Mouse (Mus musculus): Measurements from ENCODE around the gene Cox20. TPM values are rescaled to one million over a fixed set of nuclear protein-coding genes. Genes with fewer than 3 reads are reported as not detected.
"Not testable (repeated sequence)": the region's sequence is repeated elsewhere in the genome, so short reads cannot be mapped to it uniquely, and the experiment has no call there.

Cox20 gene
- polyA plus RNA-seq, 1 experiment from 2014 or later = 101 TPM

DNA sequence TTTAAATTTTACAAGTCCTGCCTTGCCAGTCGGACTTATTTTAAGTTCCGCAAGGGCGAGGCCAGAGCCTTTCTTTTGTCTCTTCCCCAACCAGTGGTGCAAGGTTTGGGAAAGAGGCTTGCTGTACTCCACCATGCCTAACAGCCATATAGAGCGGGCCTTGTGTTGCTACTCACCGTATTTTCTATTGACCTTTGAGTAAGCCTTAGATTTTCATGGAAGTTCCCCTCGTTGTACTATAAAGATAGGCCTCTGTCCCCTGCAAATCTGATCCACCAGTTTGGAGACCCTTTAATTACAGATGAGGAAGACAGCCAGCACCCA is 19.4 kb downstream of the Cox20 start:
- Histone ChIP-seq H3K4me1 (peaks cover 14% of the 10 kb centered on the region), H3K9me3 (no peaks in the 10 kb centered on the region), H3K27ac (peak overlapping the region; percentile 100), H3K4me3 (peak overlapping the region; percentile 99), H3K4me2 (peak overlapping the region; percentile 47), H3K36me3 (peaks cover under 1% of the 10 kb centered on the region; the same call in 1 of the 2 replicates), H3K9ac (peak overlapping the region; percentile 70), H3K27me3 (no peaks in the 10 kb centered on the region)
- 3% methylated on average over 6 of the region's 6 CpGs for WGBS
- no peak for ATAC-seq (ENCODE audit: insufficient number of reproducible peaks, low FRiP score, low TSS enrichment, low read depth)

DNA sequence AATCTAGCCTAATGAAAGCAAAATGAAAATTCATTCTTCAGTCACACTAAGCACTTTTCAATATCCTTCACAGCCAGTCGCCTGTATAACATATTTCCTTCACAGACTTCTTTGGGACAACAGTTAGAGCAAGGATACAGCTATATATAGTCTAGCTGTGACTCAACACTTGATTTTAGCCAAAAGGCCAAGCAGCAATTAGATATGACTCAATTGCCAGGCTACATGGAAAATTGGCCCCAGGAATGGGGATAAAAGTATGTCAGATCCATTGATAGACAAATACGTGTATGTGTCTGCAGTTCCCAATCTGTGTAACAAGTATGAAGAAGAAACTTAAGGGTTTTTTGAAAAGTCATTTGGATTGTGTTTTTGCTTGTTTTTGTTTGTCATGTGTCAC is 21.3 kb downstream of the Cox20 start:
- no peak overlapping the region for H3K9ac ChIP-seq
- no peak for ATAC-seq (ENCODE audit: insufficient number of reproducible peaks, low FRiP score, low TSS enrichment, low read depth)
- no peak overlapping the region for H3K4me2 ChIP-seq
- no peak overlapping the region for H3K27ac ChIP-seq
- no peaks in the 10 kb centered on the region for H3K36me3 ChIP-seq
- WGBS = 85% methylated on average over 2 of the region's 2 CpGs
- H3K4me1 ChIP-seq = peaks cover 5% of the 10 kb centered on the region
- no peaks in the 10 kb centered on the region for H3K27me3 ChIP-seq
- no peak overlapping the region for H3K4me3 ChIP-seq
- H3K9me3 ChIP-seq = no peaks in the 10 kb centered on the region

DNA sequence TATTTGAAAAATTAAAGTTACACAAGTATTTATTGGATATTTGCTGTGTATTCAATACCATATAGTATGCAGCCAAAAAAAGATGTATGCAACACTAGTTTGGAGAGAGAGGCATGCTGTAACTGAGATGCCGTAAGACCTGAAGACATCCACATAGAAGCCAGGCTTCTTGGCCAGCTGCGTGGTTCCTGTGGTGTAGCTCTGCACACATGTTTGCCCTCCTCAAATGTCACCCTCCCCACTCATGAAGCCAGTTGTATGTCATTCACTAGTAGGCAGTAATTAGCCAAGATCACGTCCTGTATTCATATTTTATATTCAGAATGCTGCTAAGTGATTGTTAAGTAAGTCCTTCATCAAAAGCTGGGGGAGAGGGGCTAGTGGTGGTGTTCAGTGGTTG is 22.5 kb downstream of the Cox20 start:
- Histone ChIP-seq H3K4me2 (no peak overlapping the region), H3K9me3 (no peaks in the 10 kb centered on the region), H3K9ac (no peak overlapping the region), H3K27me3 (no peaks in the 10 kb centered on the region), H3K4me3 (no peak overlapping the region), H3K27ac (no peak overlapping the region), H3K4me1 (peaks cover 5% of the 10 kb centered on the region), H3K36me3 (no peaks in the 10 kb centered on the region)
- ATAC-seq (ENCODE audit: insufficient number of reproducible peaks, low FRiP score, low TSS enrichment, low read depth) = no peak
- whole genome bisulfite sequencing = 66% methylated on average over 3 of the region's 3 CpGs

DNA sequence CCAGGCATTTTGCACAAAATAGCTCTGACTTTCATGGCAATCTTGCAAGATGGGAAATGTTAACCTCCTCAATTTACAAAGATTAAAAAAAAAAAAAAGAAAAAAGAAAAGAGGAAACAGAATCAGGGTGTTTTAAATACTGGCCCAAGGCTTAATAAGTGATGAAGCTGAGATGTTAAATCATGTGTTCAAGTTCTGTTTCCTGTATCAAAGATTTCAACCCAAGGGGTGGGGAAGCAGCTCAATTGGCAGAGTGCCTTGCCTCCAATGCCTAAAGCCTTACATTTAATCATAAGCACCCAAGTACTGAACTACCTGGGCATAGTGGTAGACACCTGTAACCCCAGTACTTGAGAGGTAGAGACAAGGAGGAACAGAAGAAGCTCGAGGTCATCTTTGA is 23.1 kb downstream of the Cox20 start:
- Histone ChIP-seq H3K27ac (no peak overlapping the region), H3K9ac (no peak overlapping the region), H3K4me3 (no peak overlapping the region), H3K27me3 (no peaks in the 10 kb centered on the region), H3K36me3 (no peaks in the 10 kb centered on the region), H3K4me1 (peaks cover 5% of the 10 kb centered on the region), H3K9me3 (no peaks in the 10 kb centered on the region), H3K4me2 (no peak overlapping the region)
- WGBS = 66% methylated on average over 1 of the region's 1 CpGs
- no peak for ATAC-seq (ENCODE audit: insufficient number of reproducible peaks, low FRiP score, low TSS enrichment, low read depth)

DNA sequence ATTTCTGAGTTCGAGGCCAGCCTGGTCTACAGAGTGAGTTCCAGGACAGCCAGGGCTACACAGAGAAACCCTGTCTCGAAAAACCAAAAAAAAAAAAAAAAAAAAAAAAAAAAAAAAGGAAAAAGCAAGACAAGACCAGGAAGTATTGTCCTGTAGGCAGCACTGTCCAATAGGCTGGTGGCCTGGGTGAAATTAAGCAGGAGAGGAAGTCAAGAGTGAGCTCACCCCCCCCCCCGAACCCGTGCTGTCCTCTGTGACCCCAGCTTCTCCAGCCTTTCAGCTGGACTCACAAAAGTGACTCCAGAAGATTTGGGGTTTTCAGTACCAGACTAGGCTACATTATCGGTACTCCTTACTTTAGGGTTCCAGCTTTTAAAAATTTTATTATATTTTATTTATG is 23.7 kb downstream of the Cox20 start:
- ATAC-seq (ENCODE audit: insufficient number of reproducible peaks, low FRiP score, low TSS enrichment, low read depth) = no peak

DNA sequence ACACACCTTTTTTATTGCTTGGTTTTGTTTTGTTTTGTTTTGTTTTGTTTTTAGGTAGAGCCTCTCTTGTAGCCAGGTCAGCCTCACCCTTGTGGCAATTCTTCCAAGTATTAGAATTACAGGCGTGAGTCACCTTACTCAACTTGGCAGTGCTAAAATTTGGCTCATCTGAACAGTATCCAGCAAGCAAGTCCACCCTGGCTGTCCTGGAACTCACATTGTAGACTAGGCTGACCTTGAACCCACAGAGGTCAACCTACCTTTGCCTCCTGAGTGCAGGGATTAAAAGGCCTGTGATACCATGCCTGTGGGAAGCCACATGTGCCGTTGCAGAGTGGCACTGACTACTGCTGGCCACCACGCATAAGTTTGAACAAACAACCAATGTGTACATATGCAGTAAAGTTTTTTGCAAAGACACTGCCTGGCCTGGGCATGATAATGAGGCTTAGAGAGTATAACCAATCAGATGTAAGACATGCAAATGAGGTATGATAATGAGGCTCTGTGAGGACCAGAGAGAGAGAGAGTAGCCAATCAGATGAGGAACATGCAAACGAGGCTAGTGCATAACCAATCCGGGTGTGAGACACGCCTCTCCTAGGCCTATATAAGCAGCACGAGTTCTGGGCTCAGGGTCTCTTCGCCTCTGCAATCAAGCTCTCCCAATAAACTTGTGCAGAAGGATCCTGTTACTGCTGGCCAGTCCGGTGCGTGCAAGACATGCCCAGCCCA is 25.3 kb downstream of the Cox20 start:
- not testable (repeated sequence) for H3K4me1 ChIP-seq; ATAC-seq (ENCODE audit: insufficient number of reproducible peaks, low FRiP score, low TSS enrichment, low read depth); H3K4me2 ChIP-seq; H3K27me3 ChIP-seq; H3K36me3 ChIP-seq; H3K4me3 ChIP-seq; H3K27ac ChIP-seq; H3K9me3 ChIP-seq; H3K9ac ChIP-seq
- whole genome bisulfite sequencing = 84% methylated on average over 10 of the region's 10 CpGs

More for the DNA sequence above, 23.7 kb downstream of the Cox20 start:
- Histone ChIP-seq H3K4me3 (no peak overlapping the region), H3K9me3 (no peaks in the 10 kb centered on the region), H3K27me3 (no peaks in the 10 kb centered on the region), H3K4me2 (no peak overlapping the region), H3K36me3 (no peaks in the 10 kb centered on the region), H3K27ac (no peak overlapping the region), H3K4me1 (peaks cover 5% of the 10 kb centered on the region), H3K9ac (no peak overlapping the region)
- WGBS = 75% methylated on average over 5 of the region's 5 CpGs

DNA sequence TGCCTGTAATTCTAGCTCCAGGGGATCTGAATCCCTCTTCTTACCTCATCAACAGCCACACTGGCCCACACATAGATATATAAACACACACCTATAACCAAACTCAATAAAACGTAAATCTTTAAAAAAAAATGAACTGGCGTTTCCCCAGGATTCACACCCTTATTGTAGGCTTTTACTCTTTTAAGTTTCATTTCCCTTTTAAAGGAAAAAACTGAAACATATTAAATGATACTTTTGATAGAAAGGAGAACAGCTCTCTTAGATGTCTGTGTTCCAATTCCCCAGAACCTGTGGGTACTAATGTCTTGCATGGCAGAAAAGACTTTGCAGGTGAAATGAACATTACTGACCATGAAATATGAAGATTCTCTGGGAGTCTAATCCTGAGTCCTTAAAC is 31.9 kb downstream of the Cox20 start:
- Histone ChIP-seq H3K4me1 (no peaks in the 10 kb centered on the region), H3K9ac (no peak overlapping the region), H3K27me3 (no peaks in the 10 kb centered on the region), H3K4me3 (no peak overlapping the region), H3K36me3 (no peaks in the 10 kb centered on the region), H3K9me3 (no peaks in the 10 kb centered on the region), H3K4me2 (no peak overlapping the region), H3K27ac (no peak overlapping the region)
- WGBS = 88% methylated on average over 2 of the region's 2 CpGs
- no peak for ATAC-seq (ENCODE audit: insufficient number of reproducible peaks, low FRiP score, low TSS enrichment, low read depth)

DNA sequence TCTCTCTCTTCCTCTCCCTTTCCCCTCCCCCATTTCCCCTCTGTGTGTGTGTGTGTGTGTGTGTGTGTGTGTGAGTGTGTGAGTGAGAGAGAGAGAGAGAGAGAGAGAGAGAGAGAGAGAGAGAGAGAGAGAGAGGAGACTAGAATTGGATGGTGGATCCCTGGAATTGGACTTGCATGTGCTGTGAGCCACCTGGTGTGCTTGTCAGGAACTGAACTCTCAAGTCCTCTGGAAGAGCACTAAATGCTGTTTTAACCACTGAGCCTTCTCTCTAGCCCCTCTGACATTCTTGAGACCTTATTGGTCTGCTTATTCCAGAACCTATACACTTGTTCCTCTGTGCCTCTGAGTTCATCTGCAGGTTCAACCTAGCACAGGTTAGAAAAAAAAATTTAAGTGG is 32.7 kb downstream of the Cox20 start:
- Histone ChIP-seq H3K36me3 (no peaks in the 10 kb centered on the region), H3K27ac (no peak overlapping the region)

DNA sequence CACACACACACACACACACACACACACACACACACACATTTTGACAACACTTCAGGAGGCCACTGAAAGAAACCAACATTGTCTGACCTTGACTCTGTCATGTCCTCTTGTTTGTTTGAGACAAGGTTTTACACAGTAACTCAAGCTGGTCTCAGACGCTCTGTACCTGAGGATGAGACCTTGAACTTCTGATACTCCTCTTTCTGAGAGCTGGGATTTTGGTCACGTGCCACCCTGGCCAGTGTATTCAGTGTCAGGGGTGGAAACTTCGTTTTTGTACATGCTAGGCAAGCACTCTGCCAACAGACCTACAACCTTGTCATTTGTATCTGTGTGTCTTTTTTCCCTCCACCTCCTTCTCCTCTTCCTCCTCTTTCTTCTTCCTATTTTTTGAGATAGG is 35.6 kb downstream of the Cox20 start:
- Histone ChIP-seq H3K4me1 (0 out of 2 replicates have a peak, but pooled peaks cover 5% of the 10 kb centered on the region), H3K9me3 (no peaks in the 10 kb centered on the region), H3K27ac (no peak overlapping the region), H3K27me3 (no peaks in the 10 kb centered on the region), H3K4me3 (no peak overlapping the region), H3K36me3 (no peaks in the 10 kb centered on the region), H3K4me2 (no peak overlapping the region), H3K9ac (no peak overlapping the region)
- 70% methylated on average over 3 of the region's 3 CpGs for WGBS
- no peak for ATAC-seq (ENCODE audit: insufficient number of reproducible peaks, low FRiP score, low TSS enrichment, low read depth)

More for the DNA sequence above, 32.7 kb downstream of the Cox20 start:
- no peak overlapping the region for H3K4me2 ChIP-seq
- ATAC-seq (ENCODE audit: insufficient number of reproducible peaks, low FRiP score, low TSS enrichment, low read depth) = no peak
- H3K4me3 ChIP-seq = no peak overlapping the region
- H3K27me3 ChIP-seq = no peaks in the 10 kb centered on the region
- H3K9ac ChIP-seq = no peak overlapping the region
- no peaks in the 10 kb centered on the region for H3K4me1 ChIP-seq
- no peaks in the 10 kb centered on the region for H3K9me3 ChIP-seq

DNA sequence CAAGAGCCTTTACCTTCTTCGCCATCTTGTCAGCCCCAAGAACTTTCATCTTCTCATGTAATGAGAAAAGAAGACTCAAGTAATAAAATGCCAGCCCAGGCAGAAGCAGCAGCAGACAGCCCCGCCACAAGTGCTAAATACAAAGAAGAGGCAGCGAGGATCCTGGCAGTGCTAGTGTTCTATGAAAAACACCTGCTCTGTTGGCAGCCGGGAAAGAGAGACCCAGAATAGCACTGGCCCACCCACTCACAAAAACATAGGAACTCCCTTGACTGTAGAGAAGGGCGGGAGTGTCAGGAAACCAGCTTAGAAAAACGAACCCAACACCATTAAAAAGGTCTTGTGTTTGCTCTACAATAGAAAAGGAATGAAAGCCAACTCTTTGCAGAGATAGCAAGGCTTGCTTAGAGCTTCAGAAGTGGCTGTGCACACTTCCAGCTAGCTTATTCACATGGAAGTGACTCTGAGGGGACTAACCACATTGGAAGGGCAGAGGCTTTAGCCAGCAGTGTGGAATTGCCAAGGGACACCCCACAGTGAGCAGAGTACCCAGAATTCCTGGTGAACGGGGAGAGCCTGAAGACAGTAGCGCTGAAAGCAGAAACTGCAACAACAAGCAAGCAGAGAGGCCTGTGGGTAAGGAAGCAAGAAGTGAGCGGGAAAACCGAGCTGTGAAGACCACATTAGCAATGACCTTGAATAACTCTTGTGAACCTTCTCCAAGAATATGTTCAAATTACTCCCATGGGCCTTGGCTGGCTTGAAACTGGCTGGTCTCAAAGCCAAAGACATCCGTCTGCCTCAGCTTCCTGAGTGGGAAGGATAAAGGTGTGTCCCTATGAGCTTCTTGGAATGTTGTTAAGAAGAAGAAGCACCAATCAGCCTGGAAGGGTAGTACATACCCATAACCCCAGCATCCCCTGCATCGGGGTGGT is 39.1 kb downstream of the Cox20 start:
- H3K4me1 ChIP-seq = 0 out of 2 replicates have a peak, but pooled peaks cover 5% of the 10 kb centered on the region
- no peak overlapping the region for H3K4me2 ChIP-seq
- ATAC-seq (ENCODE audit: insufficient number of reproducible peaks, low FRiP score, low TSS enrichment, low read depth) = no peak
- no peaks in the 10 kb centered on the region for H3K9me3 ChIP-seq
- no peak overlapping the region for H3K9ac ChIP-seq
- H3K4me3 ChIP-seq = no peak overlapping the region
- no peak overlapping the region for H3K27ac ChIP-seq
- 66% methylated on average over 12 of the region's 12 CpGs for WGBS
- H3K27me3 ChIP-seq = no peaks in the 10 kb centered on the region
- no peaks in the 10 kb centered on the region for H3K36me3 ChIP-seq

DNA sequence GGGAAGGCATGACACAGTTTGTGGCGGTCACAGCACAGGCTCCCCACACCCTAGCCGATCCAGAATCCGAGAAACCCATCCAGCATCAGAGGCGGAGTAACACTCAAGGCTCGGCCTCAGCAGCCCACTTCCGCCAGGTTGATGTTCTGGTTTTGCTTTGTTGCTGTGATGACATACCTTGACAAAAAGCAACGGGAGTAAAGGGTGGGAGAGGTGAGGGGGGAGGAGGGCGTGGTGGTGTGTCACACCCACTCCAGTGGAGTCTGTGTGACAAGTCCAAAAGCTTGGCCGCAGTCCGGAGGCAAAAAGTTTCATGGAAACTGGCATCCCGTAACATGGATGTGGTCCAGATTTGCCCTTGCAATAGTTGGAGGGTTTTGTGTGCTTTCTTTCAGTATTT is 41.3 kb downstream of the Cox20 start:
- Histone ChIP-seq H3K4me3 (no peak overlapping the region), H3K36me3 (no peaks in the 10 kb centered on the region), H3K27me3 (no peaks in the 10 kb centered on the region), H3K9ac (no peak overlapping the region), H3K27ac (no peak overlapping the region), H3K9me3 (no peaks in the 10 kb centered on the region), H3K4me1 (0 out of 2 replicates have a peak, but pooled peaks cover 5% of the 10 kb centered on the region), H3K4me2 (no peak overlapping the region)
- WGBS = 80% methylated on average over 11 of the region's 11 CpGs
- ATAC-seq (ENCODE audit: insufficient number of reproducible peaks, low FRiP score, low TSS enrichment, low read depth) = no peak

DNA sequence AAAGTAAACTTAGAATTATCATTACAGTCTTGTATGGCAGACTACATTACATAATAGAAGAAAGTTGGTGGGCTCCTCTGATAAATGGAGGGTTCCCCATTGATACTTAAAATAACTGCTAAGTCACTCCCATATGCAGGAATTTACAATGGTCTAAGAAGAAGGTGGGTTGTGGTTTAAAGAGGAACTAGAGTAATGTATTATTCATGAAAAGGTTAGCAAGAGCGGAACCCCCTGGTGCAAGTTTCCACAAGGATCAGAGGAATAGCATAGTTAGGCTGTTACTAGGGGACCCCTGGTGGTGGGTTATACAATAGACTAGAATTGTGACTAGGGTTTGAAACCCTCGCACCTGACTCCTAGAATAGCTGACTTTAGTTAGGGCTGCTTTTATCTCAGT is 41.8 kb downstream of the Cox20 start:
- Histone ChIP-seq H3K27ac (no peak overlapping the region), H3K9me3 (no peaks in the 10 kb centered on the region), H3K9ac (no peak overlapping the region), H3K4me2 (no peak overlapping the region), H3K4me1 (0 out of 2 replicates have a peak, but pooled peaks cover 5% of the 10 kb centered on the region), H3K4me3 (no peak overlapping the region), H3K27me3 (no peaks in the 10 kb centered on the region), H3K36me3 (no peaks in the 10 kb centered on the region)
- ATAC-seq (ENCODE audit: insufficient number of reproducible peaks, low FRiP score, low TSS enrichment, low read depth) = no peak
- WGBS = 72% methylated on average over 2 of the region's 2 CpGs
